Mouse (Mus musculus) frontal cortex, postnatal 14 days (tissue): ENCODE measurements around the gene Thbs2.
"Not testable (repeated sequence)": the region's sequence is repeated elsewhere in the genome, so short reads cannot be mapped to it uniquely, and the experiment has no call there.

Experiments used
- DNase-seq, 2 experiments: peaks; one replicate each; pipeline ENCODE4 v3.0.0; 2022; ENCODE audit warnings: low spot score in 2 of 2

The Thbs2 gene

GRCm38 (mm10) chr17:14635546-14636323 lies 58.3 kb downstream of the Thbs2 start:
- DNase-seq = no peak

GRCm38 (mm10) chr17:14628901-14629300 lies 65.1 kb downstream of the Thbs2 start:
- DNase-seq = no peak

- DNase-seq = no peak
These were observed 66.2 kb downstream of the Thbs2 start for GRCm38 (mm10) chr17:14627828-14628338.

GRCm38 (mm10) chr17:14624433-14624832 lies 69.6 kb downstream of the Thbs2 start:
- no peak for DNase-seq

GRCm38 (mm10) chr17:14621006-14621405 lies 73.0 kb downstream of the Thbs2 start:
- not testable (repeated sequence) for DNase-seq

- DNase-seq = no peak
These were observed 74.0 kb downstream of the Thbs2 start for GRCm38 (mm10) chr17:14620037-14620436.

GRCm38 (mm10) chr17:14619038-14619437 lies 75.0 kb downstream of the Thbs2 start:
- no peak for DNase-seq
